Mouse (Mus musculus) neural tube, embryonic 15.5 days (tissue): ENCODE data around the gene Rflna. TPM values are rescaled to one million over a fixed set of nuclear protein-coding genes. Genes with fewer than 3 reads are reported as not detected.

ENCODE experiments used
- ATAC-seq: fragments of 200-750 bp; cut with Nextera tagmentation; 2 replicates; pipeline ENCODE4 v1.8.0; 2017; ENCODE audit warnings: mild to moderate bottlenecking, moderate TSS enrichment, moderate library complexity; ENCODE audit not compliant: low FRiP score
- H3K27ac ChIP-seq: fragments of 300-500 bp; sonication (generic); replicated peaks from 2 replicates; pipeline ENCODE4 v1.5.1; 2015; ENCODE audit warnings: mild to moderate bottlenecking, inconsistent platforms
- H3K27me3 ChIP-seq: fragments of 300-500 bp; sonication (generic); replicated peaks from 2 replicates; pipeline ENCODE4 v1.6.1; 2015; ENCODE audit warnings: inconsistent platforms
- H3K36me3 ChIP-seq: fragments of 300-500 bp; sonication (generic); 2 replicates; pipeline ENCODE4 v1.6.1; 2015; ENCODE audit warnings: inconsistent platforms
- H3K4me1 ChIP-seq: fragments of 300-500 bp; sonication (generic); 2 replicates; pipeline ENCODE4 v1.6.1; 2015; ENCODE audit warnings: inconsistent platforms
- H3K4me2 ChIP-seq: fragments of 300-500 bp; sonication (generic); 2 replicates; pipeline ENCODE4 v1.6.1; 2015; ENCODE audit warnings: inconsistent platforms, mild to moderate bottlenecking, moderate library complexity
- H3K4me3 ChIP-seq: fragments of 300-500 bp; sonication (generic); replicated peaks from 2 replicates; pipeline ENCODE4 v1.5.1; 2015; ENCODE audit warnings: mild to moderate bottlenecking, inconsistent platforms
- H3K9ac ChIP-seq: fragments of 300-500 bp; sonication (generic); replicated peaks from 2 replicates; pipeline ENCODE4 v1.6.1; 2015; ENCODE audit warnings: mild to moderate bottlenecking, inconsistent platforms
- H3K9me3 ChIP-seq: fragments of 300-500 bp; sonication (generic); replicated peaks from 2 replicates; pipeline ENCODE4 v1.6.1; 2016; ENCODE audit warnings: inconsistent platforms
- WGBS: fragments of 180-500 bp; shearing (Covaris S2); methylation state at CpG from one replicate; pipeline ENCODE4 v1.1.7; 2015; ENCODE audit warnings: mixed read lengths; 5-methylcytosine and 5-hydroxymethylcytosine counted together
- polyA plus RNA-seq: library from polyadenylated mRNA; unstranded; fragments of >200 nt; fragmentation: Nextera tagmentation; extraction: Ambion mirVana; gene quantifications from 2 replicates; pipeline ENCODE4 v1.2.1, GENCODE M21; 2015

Gene Rflna
- 6.7 and 7.7 TPM in 2 replicates for polyA plus RNA-seq

GRCm38 (mm10) chr5:125002969-125003872 lies at the start of gene Rflna:
Gene Rflna (plus strand): TSS chr5:125003221.
- H3K9me3 ChIP-seq, result no peaks in the 10 kb centered on the region
- H3K36me3 ChIP-seq, result no peaks in the 10 kb centered on the region
- peak within 1 kb of the TSS; percentile 40 for H3K4me3 ChIP-seq
- ATAC-seq, result peak; percentile 45; the same call in 1 of the 2 replicates
- peaks cover 33% of the 10 kb centered on the region for H3K4me1 ChIP-seq
- H3K4me2 ChIP-seq, result peak within 1 kb of the TSS; percentile 63
- peak within 1 kb of the TSS; percentile 49 for H3K9ac ChIP-seq
- peaks cover 11% of the 10 kb centered on the region for H3K27me3 ChIP-seq
- H3K27ac ChIP-seq, result no peak within 1 kb of the TSS
- WGBS, result 2% methylated on average over 40 of the region's 41 CpGs

GRCm38 (mm10) chr5:124954404-124955305 lies 48.4 kb upstream of the Rflna start:
- H3K9ac ChIP-seq, result no peak overlapping the region
- H3K4me2 ChIP-seq, result no peak overlapping the region
- peaks cover 12% of the 10 kb centered on the region for H3K4me1 ChIP-seq
- 0 out of 2 replicates have a peak overlapping the region, but pooled peaks have one; percentile 8 for H3K27ac ChIP-seq
- no peak for ATAC-seq
- no peak overlapping the region for H3K4me3 ChIP-seq
- H3K36me3 ChIP-seq, result no peaks in the 10 kb centered on the region
- H3K27me3 ChIP-seq, result no peaks in the 10 kb centered on the region
- WGBS, result 76% methylated on average over 8 of the region's 8 CpGs
- no peaks in the 10 kb centered on the region for H3K9me3 ChIP-seq

GRCm38 (mm10) chr5:124957491-124957890 lies 45.5 kb upstream of the Rflna start:
- 76% methylated on average over 5 of the region's 5 CpGs for WGBS
- no peak overlapping the region for H3K4me3 ChIP-seq
- H3K9ac ChIP-seq, result no peak overlapping the region
- H3K9me3 ChIP-seq, result no peaks in the 10 kb centered on the region
- H3K36me3 ChIP-seq, result no peaks in the 10 kb centered on the region
- peaks cover 21% of the 10 kb centered on the region for H3K4me1 ChIP-seq
- no peaks in the 10 kb centered on the region for H3K27me3 ChIP-seq
- no peak overlapping the region for H3K27ac ChIP-seq
- H3K4me2 ChIP-seq, result no peak overlapping the region
- no peak for ATAC-seq

GRCm38 (mm10) chr5:124959099-124959498 lies 43.9 kb upstream of the Rflna start:
- ATAC-seq, result no peak
- Histone ChIP-seq H3K4me3 (no peak overlapping the region), H3K9ac (no peak overlapping the region), H3K4me1 (peaks cover 36% of the 10 kb centered on the region), H3K27ac (no peak overlapping the region), H3K27me3 (no peaks in the 10 kb centered on the region), H3K4me2 (no peak overlapping the region), H3K36me3 (no peaks in the 10 kb centered on the region), H3K9me3 (no peaks in the 10 kb centered on the region)
- WGBS, result 95% methylated on average over 4 of the region's 4 CpGs

GRCm38 (mm10) chr5:124960131-124960901 lies 42.7 kb upstream of the Rflna start:
- Histone ChIP-seq H3K27ac (peak overlapping the region; percentile 67), H3K4me3 (no peak overlapping the region), H3K36me3 (no peaks in the 10 kb centered on the region), H3K4me1 (peaks cover 35% of the 10 kb centered on the region), H3K9me3 (no peaks in the 10 kb centered on the region), H3K27me3 (no peaks in the 10 kb centered on the region), H3K9ac (no peak overlapping the region), H3K4me2 (peak overlapping the region; percentile 22)
- no peak for ATAC-seq
- 38% methylated on average over 18 of the region's 18 CpGs for WGBS

- Histone ChIP-seq H3K9me3 (no peaks in the 10 kb centered on the region), H3K27me3 (no peaks in the 10 kb centered on the region), H3K4me1 (peaks cover 35% of the 10 kb centered on the region), H3K9ac (no peak overlapping the region), H3K4me3 (no peak overlapping the region), H3K36me3 (no peaks in the 10 kb centered on the region), H3K27ac (no peak overlapping the region), H3K4me2 (no peak overlapping the region)
- WGBS, result 92% methylated on average over 8 of the region's 8 CpGs
- no peak for ATAC-seq
These were observed 41.6 kb upstream of the Rflna start for GRCm38 (mm10) chr5:124961433-124961832.

GRCm38 (mm10) chr5:124962761-124963160 lies 40.3 kb upstream of the Rflna start:
- H3K27ac ChIP-seq, result no peak overlapping the region
- no peak for ATAC-seq

GRCm38 (mm10) chr5:124963806-124964672 lies 39.0 kb upstream of the Rflna start:
- H3K27ac ChIP-seq, result peak overlapping the region; percentile 69
- H3K36me3 ChIP-seq, result no peaks in the 10 kb centered on the region
- H3K4me2 ChIP-seq, result peak overlapping the region; percentile 27
- no peak overlapping the region for H3K9ac ChIP-seq
- no peaks in the 10 kb centered on the region for H3K27me3 ChIP-seq
- no peak overlapping the region for H3K4me3 ChIP-seq
- peaks cover 41% of the 10 kb centered on the region for H3K4me1 ChIP-seq
- no peaks in the 10 kb centered on the region for H3K9me3 ChIP-seq
- 0 out of 2 replicates have a peak, but pooled peaks have one; percentile 31 for ATAC-seq
- 68% methylated on average over 22 of the region's 22 CpGs for WGBS

More at GRCm38 (mm10) chr5:124962761-124963160, 40.3 kb upstream of the Rflna start:
- no peak overlapping the region for H3K4me2 ChIP-seq
- peaks cover 41% of the 10 kb centered on the region for H3K4me1 ChIP-seq
- no peaks in the 10 kb centered on the region for H3K9me3 ChIP-seq
- WGBS, result 54% methylated on average over 7 of the region's 7 CpGs
- no peaks in the 10 kb centered on the region for H3K27me3 ChIP-seq
- H3K9ac ChIP-seq, result no peak overlapping the region
- no peak overlapping the region for H3K4me3 ChIP-seq
- H3K36me3 ChIP-seq, result no peaks in the 10 kb centered on the region

GRCm38 (mm10) chr5:124966622-124967332 lies 36.2 kb upstream of the Rflna start:
- Histone ChIP-seq H3K36me3 (no peaks in the 10 kb centered on the region), H3K27ac (peak overlapping the region; percentile 60), H3K4me2 (no peak overlapping the region), H3K9ac (no peak overlapping the region), H3K27me3 (no peaks in the 10 kb centered on the region), H3K4me1 (peaks cover 40% of the 10 kb centered on the region), H3K4me3 (no peak overlapping the region), H3K9me3 (no peaks in the 10 kb centered on the region)
- WGBS, result 55% methylated on average over 14 of the region's 14 CpGs
- no peak for ATAC-seq

GRCm38 (mm10) chr5:124969790-124970189 lies 33.2 kb upstream of the Rflna start:
- Histone ChIP-seq H3K4me2 (no peak overlapping the region), H3K27me3 (no peaks in the 10 kb centered on the region), H3K4me3 (no peak overlapping the region), H3K9me3 (no peaks in the 10 kb centered on the region), H3K27ac (no peak overlapping the region), H3K4me1 (peaks cover 19% of the 10 kb centered on the region), H3K36me3 (no peaks in the 10 kb centered on the region), H3K9ac (no peak overlapping the region)
- WGBS, result 29% methylated on average over 8 of the region's 8 CpGs
- ATAC-seq, result no peak
